Mouse (Mus musculus): ENCODE data around the gene Upk1a. TPM values are rescaled to one million over a fixed set of nuclear protein-coding genes. Genes with fewer than 3 reads are reported as not detected.

Gene Upk1a
- polyA plus RNA-seq, 1 experiment from 2014 or later, result 5.3 TPM

DNA sequence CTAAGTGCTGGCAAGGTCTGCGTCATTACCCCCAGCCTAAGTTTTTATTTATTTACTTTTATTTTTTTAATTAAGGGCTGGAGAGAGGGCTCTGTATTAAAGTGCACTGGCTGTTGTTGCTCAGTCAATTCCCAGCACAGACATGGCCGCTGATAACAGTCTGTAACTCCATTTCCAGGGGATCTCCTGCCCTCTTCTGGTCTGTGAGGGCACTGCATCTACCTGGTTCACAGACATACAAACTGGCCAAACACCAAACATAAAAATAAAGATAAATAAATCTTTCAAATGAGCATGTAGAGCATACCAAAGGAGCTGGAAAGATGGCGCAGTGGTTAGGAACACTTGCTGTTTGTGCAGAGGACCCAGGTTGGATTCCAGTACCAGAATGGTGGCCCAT, 6.6 kb upstream of the Upk1a start:
- Histone ChIP-seq H3K36me3 (peaks cover 87% of the 10 kb centered on the region), H3K9ac (no peak overlapping the region)

DNA sequence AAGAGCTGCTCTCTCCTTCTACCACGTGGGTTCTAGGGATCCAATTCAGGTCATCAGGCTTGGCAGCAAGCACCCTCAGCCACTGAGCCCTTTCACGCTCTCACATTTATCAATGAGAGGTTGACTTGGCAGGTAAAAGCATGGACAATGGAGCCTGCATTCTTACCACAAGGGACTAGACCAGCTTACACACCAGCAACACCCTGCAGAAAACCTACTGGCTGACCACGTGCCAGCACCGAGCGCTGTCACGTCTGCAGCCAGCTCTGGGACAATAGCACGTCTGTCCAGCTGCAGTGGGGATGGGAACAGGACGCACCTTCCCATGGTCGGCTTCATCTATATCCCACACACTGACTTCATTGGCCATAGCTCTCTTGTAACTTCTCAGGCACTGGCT, 6.0 kb upstream of the Upk1a start:
- no peaks in the 10 kb centered on the region for H3K9me3 ChIP-seq (replicated peaks)
- no peak overlapping the region for H3K9ac ChIP-seq
- no peak overlapping the region for H3K4me2 ChIP-seq
- H3K4me1 ChIP-seq, result no peaks in the 10 kb centered on the region; the same call in 1 of the 2 replicates
- no peak for ATAC-seq (replicated peaks; ENCODE audit: low FRiP score)
- no peak overlapping the region for H3K27ac ChIP-seq
- no peaks in the 10 kb centered on the region for H3K27me3 ChIP-seq
- 95% methylated on average over 9 of the region's 9 CpGs for WGBS
- H3K36me3 ChIP-seq, result peaks cover 82% of the 10 kb centered on the region
- H3K4me3 ChIP-seq (replicated peaks), result no peak overlapping the region

More for the DNA sequence above, 6.6 kb upstream of the Upk1a start:
- Histone ChIP-seq H3K4me3 (replicated peaks) (no peak overlapping the region), H3K4me1 (peaks cover under 1% of the 10 kb centered on the region), H3K27ac (no peak overlapping the region), H3K9me3 (replicated peaks) (no peaks in the 10 kb centered on the region), H3K4me2 (no peak overlapping the region), H3K27me3 (no peaks in the 10 kb centered on the region)
- 88% methylated on average over 3 of the region's 3 CpGs for WGBS
- ATAC-seq (replicated peaks; ENCODE audit: low FRiP score), result no peak

DNA sequence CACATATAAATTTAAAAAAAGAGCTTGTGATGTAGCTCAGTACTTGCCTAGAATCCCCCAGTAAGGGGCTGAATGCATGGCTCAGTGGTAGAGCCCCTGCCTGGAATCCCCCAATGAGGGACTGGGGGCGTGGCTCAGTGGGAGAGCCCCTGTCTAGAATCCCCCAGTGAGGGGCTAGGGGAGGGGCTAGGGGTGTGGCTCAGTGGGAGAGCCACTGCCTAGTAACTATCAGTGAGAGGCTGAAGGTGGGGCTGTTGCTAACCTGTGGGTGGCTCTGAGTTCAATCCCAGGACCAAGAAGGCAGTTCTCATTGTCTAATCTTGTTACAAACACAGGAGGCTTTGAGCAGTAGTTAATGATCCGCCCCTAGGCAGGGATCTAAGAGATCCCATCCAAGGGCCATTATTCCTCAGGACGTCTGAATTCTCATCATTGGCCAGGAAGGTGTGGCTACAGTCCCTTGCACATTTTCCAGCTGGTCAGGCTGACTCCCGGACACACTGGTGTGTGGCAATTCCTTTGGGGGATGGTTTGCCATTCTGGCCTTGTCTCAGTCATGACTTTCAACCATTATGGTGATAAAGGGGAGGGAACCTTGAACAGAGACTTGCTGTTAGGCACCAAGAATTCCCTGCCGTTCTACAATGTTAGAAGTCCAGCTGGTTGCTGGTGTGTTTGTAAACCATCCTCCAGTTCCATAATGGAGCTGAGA, 2.6 kb upstream of the Upk1a start:
- Histone ChIP-seq H3K4me1 (peaks cover 15% of the 10 kb centered on the region), H3K4me3 (replicated peaks) (no peak overlapping the region), H3K36me3 (peaks cover 49% of the 10 kb centered on the region), H3K9me3 (replicated peaks) (no peaks in the 10 kb centered on the region), H3K27me3 (no peaks in the 10 kb centered on the region), H3K9ac (no peak overlapping the region), H3K4me2 (no peak overlapping the region), H3K27ac (no peak overlapping the region; the same call in 1 of the 2 replicates)
- ATAC-seq (replicated peaks; ENCODE audit: low FRiP score), result no peak
- WGBS, result 55% methylated on average over 5 of the region's 5 CpGs

DNA sequence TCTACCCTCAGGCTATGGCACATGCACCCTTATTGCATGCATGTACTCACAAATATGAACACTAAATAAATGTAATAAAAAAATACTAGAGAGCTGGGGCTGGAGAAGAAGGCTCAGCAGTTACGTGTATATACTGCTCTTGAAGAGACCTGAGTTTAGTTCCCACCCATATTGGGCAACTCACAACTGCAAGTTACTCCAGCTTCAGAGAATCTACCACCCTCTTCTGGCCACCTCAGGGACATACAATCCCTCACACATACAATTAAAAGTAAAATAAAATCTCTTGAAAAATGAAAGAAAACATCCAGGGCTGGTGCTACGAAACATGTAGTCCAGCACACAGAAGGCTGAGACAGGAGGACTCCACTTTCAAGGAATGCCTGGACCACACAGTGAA, 1.8 kb upstream of the Upk1a start:
- H3K4me2 ChIP-seq, result no peak overlapping the region
- H3K36me3 ChIP-seq, result peaks cover 42% of the 10 kb centered on the region
- no peaks in the 10 kb centered on the region for H3K27me3 ChIP-seq
- no peak overlapping the region for H3K4me3 ChIP-seq (replicated peaks)
- no peak overlapping the region for H3K9ac ChIP-seq
- no peak overlapping the region for H3K27ac ChIP-seq
- peaks cover 15% of the 10 kb centered on the region for H3K4me1 ChIP-seq
- 83% methylated on average over 2 of the region's 2 CpGs for WGBS
- no peaks in the 10 kb centered on the region for H3K9me3 ChIP-seq (replicated peaks)
- no peak for ATAC-seq (replicated peaks; ENCODE audit: low FRiP score)

DNA sequence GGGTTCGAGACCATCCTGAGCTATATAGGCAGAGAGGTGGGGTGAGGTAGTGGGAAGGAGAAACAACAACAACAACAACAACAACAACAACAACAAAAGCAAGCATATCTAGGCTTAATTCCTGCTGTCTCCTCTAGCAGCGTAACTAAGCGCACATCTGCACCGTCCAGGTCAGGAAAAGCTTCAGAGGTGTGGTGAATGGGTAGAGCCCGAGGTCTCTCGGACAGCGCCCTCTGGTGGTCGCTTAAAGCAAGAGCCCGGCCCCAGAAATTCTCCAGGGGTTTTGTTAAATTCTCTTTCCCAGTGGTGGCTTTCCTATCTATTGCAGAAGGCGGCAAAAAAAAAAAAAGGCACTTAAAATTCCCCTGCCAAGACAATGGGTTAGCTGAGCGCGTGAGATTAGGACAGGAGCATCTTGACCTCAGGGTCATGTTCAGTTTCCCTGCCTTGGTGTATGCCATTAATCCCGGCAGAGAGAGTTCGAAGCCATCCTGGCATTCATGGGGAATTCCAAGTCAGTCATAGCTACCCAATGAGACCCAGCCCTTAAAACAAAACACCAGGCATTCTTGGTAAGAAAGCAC, 974 bp upstream of the Upk1a start:
- Histone ChIP-seq H3K9me3 (replicated peaks) (no peaks in the 10 kb centered on the region), H3K36me3 (peaks cover 34% of the 10 kb centered on the region), H3K4me1 (peaks cover 17% of the 10 kb centered on the region), H3K4me2 (0 out of 2 replicates have a peak overlapping the region, but pooled peaks have one; percentile 32), H3K9ac (no peak overlapping the region), H3K27ac (0 out of 2 replicates have a peak overlapping the region, but pooled peaks have one; percentile 56), H3K27me3 (no peaks in the 10 kb centered on the region), H3K4me3 (replicated peaks) (no peak overlapping the region)
- peak; percentile 31; the same call in 1 of the 2 replicates for ATAC-seq (replicated peaks; ENCODE audit: low FRiP score)
- WGBS, result 23% methylated on average over 14 of the region's 14 CpGs

DNA sequence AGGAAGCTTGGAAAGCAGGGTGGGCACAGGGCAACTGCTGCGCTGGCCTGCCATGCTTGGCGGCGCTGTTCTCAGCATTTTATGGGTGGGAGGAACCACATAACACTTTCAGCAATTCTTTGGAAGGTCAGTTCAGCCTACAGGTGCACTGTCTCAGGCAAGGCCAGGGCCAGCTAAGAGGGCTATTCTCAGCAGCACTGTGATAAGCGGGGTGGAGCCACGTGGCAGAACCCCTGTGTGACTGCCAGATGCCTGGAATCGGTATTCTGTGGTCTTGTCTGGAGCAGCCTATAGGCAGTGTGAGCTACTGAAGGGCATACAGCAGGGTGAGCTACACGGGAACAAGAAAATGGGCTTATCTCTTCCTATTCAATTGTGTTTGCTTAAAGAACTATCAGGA, 2.6 kb downstream of the Upk1a start:
- H3K9me3 ChIP-seq (replicated peaks), result no peaks in the 10 kb centered on the region
- no peak overlapping the region for H3K4me3 ChIP-seq (replicated peaks)
- no peak overlapping the region for H3K4me2 ChIP-seq
- no peak for ATAC-seq (replicated peaks; ENCODE audit: low FRiP score)
- no peaks in the 10 kb centered on the region for H3K36me3 ChIP-seq
- 60% methylated on average over 7 of the region's 7 CpGs for WGBS
- H3K9ac ChIP-seq, result no peak overlapping the region
- no peaks in the 10 kb centered on the region for H3K27me3 ChIP-seq
- peaks cover 22% of the 10 kb centered on the region for H3K4me1 ChIP-seq
- H3K27ac ChIP-seq, result no peak overlapping the region

DNA sequence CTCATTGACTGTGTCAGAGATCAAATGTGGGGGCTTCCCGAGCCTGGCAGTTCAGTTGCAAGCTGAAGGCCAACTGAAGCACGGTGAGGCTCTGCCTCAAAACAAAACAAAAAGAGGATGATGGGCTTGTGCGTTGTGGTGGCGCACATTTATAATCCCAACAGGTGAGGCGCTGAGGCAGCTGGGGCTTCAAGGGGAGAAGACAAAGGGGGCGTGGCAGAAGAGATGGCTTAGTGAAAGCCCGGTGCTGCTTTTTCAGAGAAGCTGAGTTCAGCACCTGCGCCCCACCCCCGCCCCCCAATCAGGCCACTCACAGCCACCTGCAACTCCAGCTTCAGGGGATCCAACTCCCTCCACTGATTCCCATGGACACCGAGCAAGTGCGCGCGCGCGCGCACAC, 4.2 kb downstream of the Upk1a start:
- ATAC-seq (replicated peaks; ENCODE audit: low FRiP score), result no peak
- Histone ChIP-seq H3K9ac (no peak overlapping the region), H3K4me2 (no peak overlapping the region), H3K4me1 (peaks cover 33% of the 10 kb centered on the region), H3K27ac (no peak overlapping the region), H3K9me3 (replicated peaks) (no peaks in the 10 kb centered on the region), H3K4me3 (replicated peaks) (no peak overlapping the region), H3K27me3 (no peaks in the 10 kb centered on the region), H3K36me3 (no peaks in the 10 kb centered on the region)
- 55% methylated on average over 16 of the region's 16 CpGs for WGBS

DNA sequence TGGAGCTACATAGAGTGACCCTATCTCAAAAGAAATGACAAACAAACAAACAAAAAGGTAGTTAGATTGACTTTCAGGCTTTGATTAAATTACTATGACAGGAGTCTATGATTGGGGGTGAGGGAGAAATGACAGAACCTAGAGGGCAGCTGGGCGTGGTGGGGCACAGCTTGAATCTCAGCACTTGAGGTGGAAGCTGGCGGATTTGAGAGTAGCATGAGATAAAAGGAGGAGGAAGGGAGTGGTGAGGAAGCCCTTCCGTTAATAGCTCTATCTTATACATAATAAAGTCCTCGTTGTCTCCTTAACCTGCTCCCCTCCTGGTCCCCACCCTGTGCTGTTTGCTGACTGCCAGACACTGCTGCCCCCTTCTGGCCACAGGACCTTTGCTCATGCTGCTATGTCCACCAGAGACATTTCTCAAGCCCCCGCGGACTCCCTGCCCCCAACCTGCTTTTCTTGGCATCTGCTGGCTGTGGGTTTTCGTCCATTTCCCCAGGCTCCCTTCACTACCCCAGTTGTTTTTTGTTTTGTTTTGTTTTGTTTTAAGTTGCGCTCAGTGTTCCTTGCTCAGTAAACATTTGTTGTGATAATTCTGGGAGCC, 4.8 kb downstream of the Upk1a start:
- no peak overlapping the region for H3K4me3 ChIP-seq (replicated peaks)
- ATAC-seq (replicated peaks; ENCODE audit: low FRiP score), result 0 out of 2 replicates have a peak, but pooled peaks have one; percentile 59
- no peaks in the 10 kb centered on the region for H3K27me3 ChIP-seq
- no peak overlapping the region for H3K4me2 ChIP-seq
- 24% methylated on average over 8 of the region's 8 CpGs for WGBS
- H3K9ac ChIP-seq, result no peak overlapping the region
- no peak overlapping the region for H3K27ac ChIP-seq
- H3K36me3 ChIP-seq, result no peaks in the 10 kb centered on the region
- no peaks in the 10 kb centered on the region for H3K9me3 ChIP-seq (replicated peaks)
- H3K4me1 ChIP-seq, result peaks cover 33% of the 10 kb centered on the region

DNA sequence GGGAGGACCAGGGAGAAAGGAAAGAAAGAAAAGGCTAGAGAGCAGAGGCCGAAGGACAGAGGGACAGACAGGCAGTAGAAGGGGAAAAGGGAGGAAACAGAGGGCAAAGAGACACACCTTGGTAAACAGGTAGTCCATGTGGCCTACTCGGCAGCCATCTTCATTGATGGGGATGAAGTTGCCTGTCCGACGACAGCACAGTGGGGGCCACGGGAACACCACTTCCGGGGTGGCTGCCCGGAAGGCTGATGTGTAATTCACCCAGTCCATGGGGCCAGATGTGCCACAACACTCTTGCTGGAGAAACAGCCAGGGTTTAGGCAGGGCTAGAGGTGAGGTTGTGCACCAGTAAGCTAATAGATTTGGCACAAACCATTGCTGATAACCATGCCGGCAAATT, 7.7 kb downstream of the Upk1a start:
- Histone ChIP-seq H3K4me2 (no peak overlapping the region), H3K9me3 (replicated peaks) (no peaks in the 10 kb centered on the region), H3K27ac (no peak overlapping the region), H3K27me3 (no peaks in the 10 kb centered on the region), H3K4me3 (replicated peaks) (no peak overlapping the region), H3K9ac (no peak overlapping the region), H3K36me3 (no peaks in the 10 kb centered on the region), H3K4me1 (peaks cover 39% of the 10 kb centered on the region)
- no peak for ATAC-seq (replicated peaks; ENCODE audit: low FRiP score)
- WGBS, result 86% methylated on average over 8 of the region's 8 CpGs

DNA sequence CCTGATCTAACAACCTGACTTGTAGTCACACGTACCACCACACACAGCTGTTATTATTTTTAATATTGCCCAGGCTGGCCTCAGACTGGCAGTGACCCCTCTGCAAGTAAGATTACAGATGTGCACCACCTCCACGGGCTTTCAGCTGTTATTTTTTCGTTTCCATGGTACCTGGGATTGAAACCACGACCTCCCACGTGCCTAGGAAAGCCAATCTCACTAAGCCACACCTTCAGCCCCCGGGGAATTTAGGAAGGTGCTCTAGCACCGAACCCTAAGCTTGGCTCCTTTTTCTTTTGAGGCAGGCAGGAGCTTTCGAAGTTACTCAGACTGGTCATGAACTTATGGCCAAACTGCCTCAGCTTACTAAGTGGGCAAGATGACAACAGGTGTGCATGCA, 8.2 kb downstream of the Upk1a start:
- no peak overlapping the region for H3K27ac ChIP-seq
- H3K36me3 ChIP-seq, result no peaks in the 10 kb centered on the region
- H3K27me3 ChIP-seq, result no peaks in the 10 kb centered on the region
- peaks cover 44% of the 10 kb centered on the region for H3K4me1 ChIP-seq
- 37% methylated on average over 8 of the region's 8 CpGs for WGBS
- ATAC-seq (replicated peaks; ENCODE audit: low FRiP score), result no peak
- no peak overlapping the region for H3K9ac ChIP-seq
- H3K4me2 ChIP-seq, result no peak overlapping the region
- H3K4me3 ChIP-seq (replicated peaks), result no peak overlapping the region
- H3K9me3 ChIP-seq (replicated peaks), result no peaks in the 10 kb centered on the region

DNA sequence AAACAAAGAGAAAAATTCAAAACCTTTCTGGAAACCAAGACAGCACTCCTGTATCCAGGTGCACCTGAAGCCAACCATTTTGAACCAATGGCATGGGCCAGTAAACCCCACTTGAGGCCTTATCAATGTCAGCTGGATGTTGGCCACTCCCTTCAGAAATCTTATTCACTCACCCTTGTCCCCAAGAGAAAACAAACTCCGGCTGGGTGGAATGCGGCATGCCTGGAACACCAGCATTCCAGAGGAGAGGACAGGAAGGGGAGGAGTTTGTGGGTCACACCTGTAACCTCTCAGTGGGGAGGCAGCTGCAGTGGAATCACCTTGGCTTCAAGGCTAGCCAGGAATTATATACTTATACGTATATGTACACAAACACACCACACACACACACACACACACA, 10.1 kb downstream of the Upk1a start:
- Histone ChIP-seq H3K4me2 (no peak overlapping the region), H3K9ac (no peak overlapping the region), H3K27me3 (no peaks in the 10 kb centered on the region), H3K36me3 (no peaks in the 10 kb centered on the region), H3K4me1 (peaks cover 38% of the 10 kb centered on the region), H3K27ac (peak overlapping the region; percentile 82), H3K4me3 (replicated peaks) (no peak overlapping the region), H3K9me3 (replicated peaks) (no peaks in the 10 kb centered on the region)
- ATAC-seq (replicated peaks; ENCODE audit: low FRiP score), result 0 out of 2 replicates have a peak, but pooled peaks have one; percentile 61
- 22% methylated on average over 3 of the region's 3 CpGs for WGBS

DNA sequence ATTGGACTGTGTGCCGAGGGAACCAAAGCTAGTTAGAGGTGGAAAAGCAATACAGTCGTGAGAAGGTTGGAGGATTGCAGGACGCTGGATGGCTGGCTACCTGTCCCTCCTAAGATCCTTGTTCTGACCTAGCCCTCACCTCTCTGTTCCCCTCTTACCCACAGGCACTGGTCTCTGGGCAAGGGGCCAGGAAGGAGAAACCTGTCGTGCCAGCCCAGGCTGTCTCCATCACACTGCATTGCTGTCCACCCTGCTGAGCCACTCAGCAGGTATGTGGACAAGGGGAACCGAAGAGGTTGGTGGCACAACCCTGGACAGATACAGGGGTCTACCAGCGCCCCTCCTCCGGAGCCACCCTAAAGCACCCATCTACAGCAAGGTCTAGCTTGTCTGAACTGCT, 12.0 kb downstream of the Upk1a start:
- no peaks in the 10 kb centered on the region for H3K9me3 ChIP-seq (replicated peaks)
- no peaks in the 10 kb centered on the region for H3K27me3 ChIP-seq
- no peak overlapping the region for H3K9ac ChIP-seq
- H3K27ac ChIP-seq, result peak overlapping the region; percentile 67
- peak; percentile 9; the same call in 1 of the 2 replicates for ATAC-seq (replicated peaks; ENCODE audit: low FRiP score)
- 0 out of 2 replicates have a peak overlapping the region, but pooled peaks have one; percentile 27 for H3K4me2 ChIP-seq
- H3K36me3 ChIP-seq, result no peaks in the 10 kb centered on the region
- H3K4me1 ChIP-seq, result peaks cover 38% of the 10 kb centered on the region
- WGBS, result 70% methylated on average over 7 of the region's 7 CpGs
- H3K4me3 ChIP-seq (replicated peaks), result no peak overlapping the region

Measured in kidney, embryonic 15.5 days (tissue).